Mouse (Mus musculus): ENCODE measurements at regions not wholly inside any gene's neighbourhood (a gene's known extent, or its start where the extent isn't known, plus 50 kb on each side); places are given as distances from the start of the nearest gene placed in this dataset.

DNA sequence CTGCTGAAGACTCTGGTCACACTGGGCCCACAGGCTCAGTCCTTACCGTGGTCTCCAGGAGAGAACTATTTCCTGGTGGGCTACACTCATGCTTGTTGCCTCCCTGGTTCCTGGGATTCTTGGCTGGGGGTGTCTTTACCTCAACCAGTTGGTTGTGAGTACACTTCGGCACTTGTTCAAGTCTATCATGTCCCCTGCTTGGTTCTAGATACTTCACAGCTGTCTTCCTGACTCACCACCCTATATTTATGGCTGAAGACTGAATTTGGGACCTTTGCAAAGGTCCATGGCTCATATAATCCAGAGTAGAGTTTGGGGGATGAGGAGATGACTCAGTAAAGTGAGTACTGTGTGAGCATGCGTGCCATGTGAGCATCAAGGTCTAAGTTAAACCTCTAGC is 245.0 kb upstream of the Habp2 start:
- DNase-seq, result no peak

DNA sequence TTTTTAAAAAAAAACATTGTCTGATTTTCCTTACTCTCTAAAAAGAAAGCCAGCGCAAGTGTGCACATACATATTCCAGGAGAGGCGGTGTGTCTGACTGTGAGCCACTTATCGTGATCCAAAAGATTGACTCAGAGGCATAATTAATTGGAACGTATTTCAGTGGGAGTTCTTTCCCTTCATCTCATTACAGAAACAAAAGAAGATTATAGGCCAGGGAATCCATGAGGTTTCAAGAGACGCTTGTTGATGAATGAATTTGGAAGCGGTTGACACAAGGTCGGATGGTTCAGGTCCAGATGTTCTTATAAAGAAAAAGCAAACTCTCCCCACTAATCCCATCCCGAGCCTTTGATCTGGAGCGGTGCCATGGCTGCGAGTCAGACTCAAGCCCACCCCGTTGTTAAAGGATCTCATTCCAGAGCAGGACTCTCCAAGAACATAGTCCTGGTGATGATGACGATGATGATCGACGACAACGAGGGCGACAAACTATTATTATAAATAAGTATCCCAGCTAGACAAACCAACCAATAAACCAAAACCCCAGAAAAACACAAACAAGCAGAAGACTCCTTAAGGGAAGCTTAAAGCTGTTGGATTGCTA is 240.1 kb upstream of the Habp2 start:
- DNase-seq, result no peak

DNA sequence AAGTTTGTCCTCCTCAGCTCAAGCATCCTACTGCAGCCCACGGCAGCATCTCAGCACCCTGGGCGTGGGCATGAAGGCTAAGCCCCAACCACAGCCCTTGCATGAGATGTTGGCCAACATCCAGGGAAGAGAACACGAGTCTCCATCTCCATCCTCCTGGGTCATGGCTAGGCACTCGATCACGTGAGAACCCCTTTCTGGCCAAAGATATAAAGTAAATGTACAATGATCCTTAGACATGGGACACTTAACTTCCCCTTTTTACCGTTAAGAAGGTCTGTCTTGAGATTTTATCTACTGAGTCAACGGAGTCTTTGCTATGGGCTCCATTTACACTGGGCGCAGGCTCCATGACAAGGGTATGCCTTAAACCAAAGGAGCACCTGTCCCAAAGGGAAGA is 232.8 kb upstream of the Habp2 start:
- no peak for DNase-seq

- DNase-seq, result no peak
These were observed 230.5 kb upstream of the Habp2 start for GRCm38 (mm10) chr19:56056397-56056796.

GRCm38 (mm10) chr19:56061882-56062540 is 224.9 kb upstream of the Habp2 start:
- no peak for DNase-seq

- DNase-seq, result no peak
These were observed 223.8 kb upstream of the Habp2 start for GRCm38 (mm10) chr19:56063099-56063498.

- DNase-seq, result no peak
These were observed 221.2 kb upstream of the Habp2 start for GRCm38 (mm10) chr19:56065730-56066129.

- DNase-seq, result peak; percentile 28 to 29
These were observed 218.8 kb upstream of the Habp2 start for GRCm38 (mm10) chr19:56068165-56068564.

DNA sequence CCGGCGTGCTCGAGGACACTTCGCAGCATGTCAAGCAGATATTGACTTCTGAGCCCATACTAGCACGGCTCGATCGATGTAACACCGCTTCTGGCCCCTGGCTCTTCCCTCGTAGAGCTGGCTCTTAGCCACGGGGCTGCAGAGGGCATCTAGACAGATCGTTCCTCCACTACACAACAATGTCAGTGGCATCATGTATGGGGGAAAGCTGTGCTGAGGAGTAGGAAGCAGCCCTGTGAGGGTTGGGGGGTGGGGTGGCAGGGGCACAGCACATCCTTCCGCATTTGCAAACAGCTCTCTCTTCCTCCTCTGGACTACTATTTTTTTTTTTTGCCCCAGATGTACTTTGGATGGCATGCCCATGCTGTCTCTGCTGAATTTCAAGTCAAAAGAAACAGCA is 218.1 kb upstream of the Habp2 start:
- peak; percentile 37 to 38 for DNase-seq

DNA sequence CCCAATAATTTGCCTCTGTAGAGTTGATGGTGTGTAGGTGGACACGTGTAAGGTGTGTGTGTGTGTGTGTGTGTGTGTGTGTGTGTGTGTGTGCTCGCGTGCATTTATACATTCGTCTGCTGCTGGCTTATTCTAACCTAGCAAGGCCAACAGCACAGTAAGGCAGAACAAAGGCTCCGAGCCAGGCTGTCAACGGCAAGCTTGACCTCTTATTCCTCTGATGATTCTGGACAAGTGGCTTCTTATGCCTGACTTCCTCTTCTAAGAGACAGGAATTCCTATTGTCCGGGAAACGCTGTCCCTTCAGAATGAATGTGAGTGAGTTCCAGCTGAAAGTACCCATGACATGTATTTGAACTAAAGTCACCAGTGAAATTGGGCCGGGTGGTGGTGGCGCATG is 217.7 kb upstream of the Habp2 start:
- no peak for DNase-seq

- DNase-seq, result no peak
These were observed 215.6 kb upstream of the Habp2 start for GRCm38 (mm10) chr19:56071340-56071739.

- no peak for DNase-seq
These were observed 210.8 kb upstream of the Habp2 start for GRCm38 (mm10) chr19:56076128-56076527.

GRCm38 (mm10) chr19:56077491-56077890 is 209.4 kb upstream of the Habp2 start:
- no peak for DNase-seq

DNA sequence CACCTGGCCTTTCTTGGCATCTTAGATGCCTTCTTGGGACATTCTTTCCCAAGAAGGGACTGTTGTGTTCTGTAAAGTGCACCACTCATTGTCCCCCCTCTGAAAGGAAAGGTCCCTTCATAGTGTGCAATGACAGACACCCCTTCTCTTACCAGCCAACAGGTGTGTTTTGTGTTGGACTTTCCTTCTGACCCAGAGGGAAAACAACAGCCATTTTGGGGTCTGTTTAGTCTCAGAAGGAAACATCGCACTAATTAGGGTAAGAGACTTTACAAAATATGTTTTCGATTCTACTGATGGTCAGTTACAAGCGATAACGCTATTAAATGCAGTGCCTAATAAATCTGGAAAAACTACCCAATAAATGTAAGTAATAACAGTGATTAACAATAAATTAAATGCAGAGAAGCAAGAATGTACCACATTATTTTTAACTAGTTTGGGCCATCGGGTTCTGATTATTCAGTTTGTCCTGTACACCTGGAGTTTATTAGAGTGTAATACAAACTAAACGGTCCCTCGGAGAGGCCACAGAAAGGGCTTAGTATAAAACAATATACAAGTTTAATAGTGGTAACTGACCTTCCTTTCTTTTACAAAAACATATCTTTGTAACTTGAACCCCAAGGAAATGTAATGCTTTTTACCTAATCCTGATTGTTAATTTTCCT is 200.4 kb upstream of the Habp2 start:
- DNase-seq, result no peak

- no peak for DNase-seq
These were observed 199.8 kb upstream of the Habp2 start for GRCm38 (mm10) chr19:56087127-56087526.

- DNase-seq, result no peak
These were observed 197.1 kb upstream of the Habp2 start for GRCm38 (mm10) chr19:56089795-56090375.

- no peak for DNase-seq
These were observed 195.4 kb upstream of the Habp2 start for GRCm38 (mm10) chr19:56091581-56091980.

DNA sequence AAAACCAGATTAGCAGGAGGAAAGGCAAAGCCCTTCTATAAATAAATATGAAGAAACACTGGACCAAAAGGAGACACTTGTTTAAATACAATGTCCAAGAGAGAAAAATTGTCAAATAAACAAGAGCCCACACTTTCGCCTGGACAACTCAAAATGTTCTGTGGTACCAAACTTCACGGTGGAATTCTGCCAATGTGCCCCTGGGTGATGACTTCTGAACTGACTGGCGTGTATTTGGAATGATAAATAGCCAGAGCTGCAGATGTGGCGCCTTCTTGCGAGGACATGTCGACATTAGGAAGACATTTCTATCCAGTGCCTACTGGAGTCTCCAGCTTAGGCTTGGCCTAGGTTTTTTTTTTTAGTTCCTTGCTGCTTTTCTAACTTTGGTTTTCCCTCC is 191.1 kb upstream of the Habp2 start:
- DNase-seq, result no peak

GRCm38 (mm10) chr19:56099725-56100124 is 187.2 kb upstream of the Habp2 start:
- no peak for DNase-seq

DNA sequence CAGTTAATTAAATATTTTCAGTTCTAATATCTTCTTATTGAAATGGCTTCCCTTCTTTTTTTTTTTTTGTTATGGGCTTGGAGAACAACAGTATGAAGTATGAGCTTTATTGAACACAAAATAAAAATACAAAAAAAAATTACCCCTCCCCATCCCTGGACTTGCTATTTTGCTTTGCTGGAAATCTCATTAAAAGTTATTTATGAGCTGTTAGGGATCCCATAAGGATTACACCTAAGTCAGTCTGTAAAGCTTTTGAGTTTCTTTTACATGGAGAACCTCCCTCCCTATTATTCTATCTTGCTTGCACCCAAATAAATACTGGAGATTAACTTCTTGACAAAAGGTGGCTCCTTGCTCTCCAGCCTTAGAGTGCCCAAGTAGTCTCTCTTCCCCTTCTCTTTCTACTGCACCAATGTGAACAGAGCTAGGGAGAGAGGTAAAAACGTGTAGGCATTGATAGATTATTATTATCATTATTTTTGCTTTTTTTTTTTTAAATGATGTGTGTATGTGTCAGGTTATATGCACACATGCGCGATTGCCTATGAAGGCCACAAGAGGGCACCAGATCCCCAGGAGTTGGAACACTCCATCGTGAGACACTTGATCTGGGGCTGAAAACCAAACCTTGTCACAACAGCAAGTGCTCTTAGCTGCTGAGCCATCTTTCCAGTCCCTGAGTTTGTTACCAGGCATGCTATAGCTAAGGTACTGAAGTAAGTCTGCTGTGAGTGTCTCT is 186.6 kb upstream of the Habp2 start:
- DNase-seq, result no peak

GRCm38 (mm10) chr19:56102454-56103080 is 184.4 kb upstream of the Habp2 start:
- no peak for DNase-seq

GRCm38 (mm10) chr19:56105073-56105451 is 181.9 kb upstream of the Habp2 start:
- no peak for DNase-seq
